Mouse (Mus musculus) cerebellum, adult 9-10 months (tissue): ENCODE measurements at regions not wholly inside any gene's neighbourhood (a gene's known extent, or its start where the extent isn't known, plus 50 kb on each side); places are given as distances from the start of the nearest gene placed in this dataset.
"Not testable (repeated sequence)": the region's sequence is repeated elsewhere in the genome, so short reads cannot be mapped to it uniquely, and the experiment has no call there.

ENCODE experiments used
- DNase-seq: peaks from one replicate; pipeline ENCODE4 v3.0.0; 2022

DNA sequence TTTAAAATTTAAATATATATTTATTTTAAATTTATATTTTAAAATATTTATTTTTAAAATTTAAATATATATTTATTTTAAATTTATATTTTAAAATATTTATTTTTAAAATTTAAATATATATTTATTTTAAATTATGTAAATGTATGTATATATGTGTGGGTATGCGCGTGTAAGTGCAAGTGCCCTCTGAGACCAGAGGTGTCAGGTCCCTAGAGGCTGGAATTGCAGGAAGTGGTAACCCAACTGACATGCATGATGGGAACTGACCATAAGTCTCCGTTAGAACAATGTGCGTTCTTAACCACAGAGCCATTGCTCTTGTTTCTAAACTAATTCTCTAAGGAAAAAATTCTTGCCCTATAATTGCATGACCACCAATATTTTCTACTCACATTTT lies 420.7 kb downstream of the Lmo7 start:
- DNase-seq: not testable (repeated sequence)

DNA sequence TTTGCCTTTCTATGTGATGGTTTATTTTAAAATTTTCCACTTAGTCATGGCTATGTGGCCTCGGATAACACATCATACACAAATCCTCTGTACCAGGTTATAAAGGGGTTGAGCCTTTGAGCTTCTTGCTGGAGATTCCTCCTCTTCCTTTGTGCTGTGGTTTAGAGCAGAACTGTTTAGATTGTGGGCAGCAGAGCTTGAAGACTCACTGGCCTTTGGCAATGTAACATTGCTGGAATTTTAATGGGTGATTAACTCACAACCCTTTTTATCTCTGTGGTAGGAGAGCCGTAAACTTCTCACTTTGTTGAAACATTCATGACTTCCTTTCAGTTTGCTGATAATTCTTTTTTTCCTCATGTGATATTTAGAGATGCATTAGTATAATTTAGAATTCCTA lies 413.0 kb downstream of the Lmo7 start:
- no peak for DNase-seq

- no peak for DNase-seq
Measured at GRCm38 (mm10) chr14:102138936-102139335, 409.2 kb downstream of the Lmo7 start.

DNA sequence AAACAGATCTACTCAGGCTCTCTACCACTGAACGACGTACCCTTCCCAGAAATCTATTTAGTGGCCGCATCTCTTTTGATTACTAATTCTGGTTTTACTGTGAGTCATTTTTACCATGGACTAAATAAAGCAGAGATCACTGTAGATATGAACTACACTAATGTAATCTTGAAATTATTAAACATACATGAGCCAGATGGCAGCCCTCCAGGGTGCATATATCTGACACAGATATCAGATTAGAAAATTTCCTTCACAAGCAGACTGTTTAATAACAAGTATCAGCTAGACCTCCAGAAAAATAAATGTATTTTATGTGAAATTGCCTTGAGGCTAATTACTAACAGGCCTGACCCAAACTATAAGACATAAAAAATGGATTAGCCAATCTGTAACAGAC lies 388.4 kb downstream of the Lmo7 start:
- DNase-seq: peak; percentile 21

DNA sequence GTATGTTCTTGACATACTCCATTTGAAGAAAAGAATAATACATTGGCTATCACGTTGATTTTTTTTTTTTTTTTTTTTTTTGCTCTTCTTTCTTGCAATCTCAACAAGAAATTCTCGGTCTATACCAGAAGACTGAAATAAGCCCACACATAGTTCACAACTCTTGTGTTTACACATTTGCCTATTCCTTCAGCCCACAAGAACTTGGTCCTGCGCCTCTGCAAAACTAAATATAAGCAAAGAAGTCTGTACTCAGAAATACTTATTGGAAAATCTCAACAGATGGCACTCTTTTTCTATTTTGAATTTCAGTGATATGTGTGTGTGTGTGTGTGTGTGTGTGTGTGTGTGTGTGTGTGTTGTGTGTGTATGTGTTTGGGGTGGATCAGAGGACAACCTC lies 376.4 kb downstream of the Lmo7 start:
- no peak for DNase-seq

GRCm38 (mm10) chr14:102094105-102094504 lies 364.3 kb downstream of the Lmo7 start:
- no peak for DNase-seq

DNA sequence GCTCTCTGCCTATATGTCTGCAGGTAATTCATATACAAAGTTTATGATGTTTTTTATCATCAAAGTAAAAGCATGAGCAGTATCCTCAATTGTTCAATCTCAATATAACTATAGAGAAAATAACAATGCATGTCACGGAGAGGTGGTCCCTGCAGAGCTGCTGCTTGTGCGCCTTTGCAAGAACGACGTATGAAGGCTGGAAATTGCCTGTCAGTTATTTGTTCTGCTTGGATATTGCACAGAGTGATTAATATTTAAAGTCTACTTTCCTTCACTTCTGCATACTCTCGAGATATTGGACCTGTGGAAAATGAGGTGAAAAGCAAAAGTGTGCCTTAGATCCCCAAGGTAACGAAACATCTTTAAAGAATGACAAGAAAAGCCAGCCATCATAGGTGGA lies 362.8 kb downstream of the Lmo7 start:
- DNase-seq: no peak

DNA sequence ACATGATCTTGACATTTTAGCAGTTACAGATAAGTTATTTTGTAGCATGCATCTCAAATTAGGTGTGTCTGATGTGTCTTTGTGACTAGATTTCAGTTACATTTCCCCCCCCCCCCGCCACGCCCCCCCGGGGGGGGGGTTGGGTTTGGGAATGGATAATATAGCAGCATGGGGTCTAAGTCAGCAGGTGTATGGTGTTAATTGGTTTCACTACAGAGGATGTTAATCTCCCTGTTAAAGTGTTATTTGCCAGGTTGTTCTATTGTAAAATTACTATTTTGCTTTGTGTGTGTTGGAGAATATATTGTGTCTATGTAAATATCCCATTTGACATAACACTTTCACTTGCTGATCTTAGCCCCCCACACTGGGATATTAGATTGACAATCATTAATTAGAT lies 319.2 kb downstream of the Lmo7 start:
- no peak for DNase-seq

- no peak for DNase-seq
Measured at GRCm38 (mm10) chr14:102048485-102048884, 318.7 kb downstream of the Lmo7 start.

DNA sequence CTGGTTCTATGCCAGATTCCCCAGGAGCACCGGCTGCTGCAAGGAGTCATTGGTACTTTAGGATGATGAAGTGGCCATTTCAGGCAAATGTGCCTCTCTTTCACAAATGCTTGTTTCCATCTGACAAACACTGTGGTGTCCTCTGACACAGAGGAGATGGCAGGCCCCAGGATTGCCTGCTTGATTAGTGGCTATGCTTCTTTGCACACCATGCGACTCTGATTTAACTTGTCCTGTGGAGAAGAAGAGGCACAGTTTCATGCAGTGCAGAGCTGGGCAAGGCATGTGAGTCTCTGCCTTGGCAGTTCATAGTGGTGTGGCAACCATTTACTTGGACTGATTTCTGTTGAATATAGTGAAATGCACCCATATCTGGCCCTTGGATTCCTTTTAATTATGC lies 308.4 kb downstream of the Lmo7 start:
- DNase-seq: no peak

- no peak for DNase-seq
Measured at GRCm38 (mm10) chr14:102037487-102037886, 307.7 kb downstream of the Lmo7 start.

DNA sequence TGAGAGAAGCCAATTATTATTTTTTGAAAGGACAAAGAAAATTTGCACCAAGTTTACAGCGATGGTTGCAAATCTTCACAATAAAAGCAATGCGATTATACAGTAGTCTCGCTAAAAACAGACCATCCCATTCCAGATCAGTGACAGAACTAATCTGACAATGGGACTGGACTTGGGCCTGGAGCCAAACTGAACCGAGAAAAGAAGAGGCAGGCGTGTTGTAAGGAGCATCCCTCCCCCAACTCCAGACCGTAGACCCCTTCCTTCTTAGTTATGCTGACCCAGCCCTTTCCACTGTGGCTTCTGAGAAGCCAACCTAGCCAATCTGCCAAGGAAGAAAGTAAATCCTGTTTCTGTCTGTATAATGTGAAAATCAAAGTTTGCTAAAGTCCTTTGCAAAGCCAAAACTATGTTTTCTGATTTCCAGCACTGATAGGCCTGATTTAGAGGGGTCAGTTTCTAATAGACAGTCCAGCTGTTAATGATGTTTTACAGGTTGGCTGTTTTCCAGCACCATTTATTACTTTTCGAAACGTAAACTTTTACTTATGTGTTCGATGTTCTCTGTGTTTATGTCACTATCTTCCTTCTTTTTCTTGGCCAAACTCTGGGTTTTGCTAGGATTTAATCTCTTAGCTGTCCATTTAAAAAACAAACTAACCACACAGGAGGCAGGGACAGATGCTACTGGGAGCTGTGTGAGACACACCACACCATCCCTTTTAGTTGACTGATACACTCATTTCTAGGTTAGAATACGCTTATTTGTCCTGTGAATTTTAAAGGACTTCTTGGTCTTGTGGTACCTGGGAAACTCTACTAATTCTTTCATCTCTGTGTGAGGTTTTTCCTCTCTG lies 301.5 kb downstream of the Lmo7 start:
- no peak for DNase-seq

- DNase-seq: no peak
Measured at GRCm38 (mm10) chr14:102024646-102025045, 294.9 kb downstream of the Lmo7 start.

GRCm38 (mm10) chr14:102020161-102020605 lies 290.4 kb downstream of the Lmo7 start:
- peak; percentile 85 for DNase-seq

DNA sequence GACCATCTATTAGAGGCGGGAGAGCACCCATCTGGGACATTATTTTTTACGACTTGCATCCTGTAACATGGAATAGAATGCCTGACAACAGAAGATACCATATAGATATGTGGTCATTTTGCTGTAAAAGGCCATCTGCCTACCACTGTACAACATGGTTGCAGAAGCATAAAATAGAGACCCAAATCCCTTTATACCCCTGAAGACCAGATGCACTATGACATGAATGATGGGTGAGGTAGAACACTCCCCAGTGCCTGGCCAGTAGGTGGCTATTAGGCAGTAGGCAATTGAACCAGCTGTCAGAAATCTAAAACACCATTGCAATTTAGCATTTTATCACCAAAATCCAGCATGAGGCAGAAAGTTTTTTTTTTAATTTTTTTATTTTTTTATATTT lies 289.6 kb downstream of the Lmo7 start:
- DNase-seq: peak; percentile 15

DNA sequence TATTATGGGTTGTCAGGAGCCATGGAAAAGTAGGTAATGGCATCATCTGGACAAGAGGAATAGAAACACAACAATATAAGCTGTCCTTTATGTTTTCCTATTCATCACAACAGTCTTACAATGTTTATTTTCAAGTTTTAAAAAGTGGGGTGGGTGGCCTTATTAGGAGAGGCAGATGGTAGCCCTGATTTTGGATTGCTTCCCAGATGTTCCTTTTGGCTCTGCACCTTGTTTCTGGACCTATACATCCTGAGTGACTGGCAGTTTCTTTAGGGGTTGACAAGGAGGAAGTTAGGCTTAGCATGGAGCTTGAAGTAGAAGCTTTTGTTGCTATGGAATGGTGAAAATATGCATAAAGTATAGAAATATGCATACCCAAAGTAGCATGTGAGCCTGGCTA lies 286.8 kb downstream of the Lmo7 start:
- DNase-seq: peak; percentile 69

DNA sequence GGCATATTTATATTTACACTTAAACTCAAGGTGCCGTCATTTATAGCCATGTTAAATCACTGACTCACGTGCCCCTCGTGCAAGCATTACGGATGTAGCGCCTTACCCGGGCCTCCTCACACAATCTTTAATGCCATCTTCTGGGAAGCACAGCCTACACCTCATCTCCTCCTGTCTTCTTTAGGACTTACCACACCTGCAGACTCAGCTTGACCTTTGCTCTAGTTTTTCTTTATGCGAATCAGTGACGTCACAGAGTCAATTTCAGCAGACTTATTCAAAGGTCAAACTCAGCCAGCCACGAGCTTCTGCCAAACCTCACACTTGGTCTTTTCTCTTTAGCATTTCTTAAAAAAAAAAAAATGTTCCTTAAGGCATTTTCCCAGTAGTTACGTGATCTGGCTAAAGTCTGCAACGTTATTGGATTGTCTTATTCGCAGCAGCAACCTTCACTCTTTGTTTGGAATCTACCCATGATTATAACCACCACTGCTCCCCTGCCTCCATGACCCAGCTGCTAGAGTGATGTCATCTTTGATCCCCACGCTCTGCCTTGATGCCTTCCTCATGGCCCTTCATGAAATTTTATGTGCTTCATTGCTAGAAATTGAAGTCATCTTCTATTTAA lies 285.3 kb downstream of the Lmo7 start:
- no peak for DNase-seq

GRCm38 (mm10) chr14:102013238-102013637 lies 283.5 kb downstream of the Lmo7 start:
- no peak for DNase-seq

DNA sequence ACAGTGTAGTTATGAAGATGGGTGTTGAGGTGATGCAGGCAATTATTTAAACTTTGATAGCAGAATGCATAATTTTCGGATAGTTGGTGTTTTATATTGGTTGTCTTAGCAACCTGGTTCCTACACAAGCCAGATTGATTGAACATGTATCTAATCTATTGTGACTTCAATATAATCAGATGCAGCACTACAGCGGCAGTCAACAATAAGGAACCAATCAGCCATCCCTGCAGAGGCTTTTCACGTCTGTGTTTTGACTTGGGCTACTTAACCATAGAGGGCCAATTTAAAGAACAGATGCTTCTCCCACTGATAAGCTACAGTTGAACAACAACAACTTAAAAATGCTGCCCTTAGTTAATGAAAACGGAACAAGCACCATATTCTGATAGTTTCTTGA lies 267.8 kb downstream of the Lmo7 start:
- no peak for DNase-seq

DNA sequence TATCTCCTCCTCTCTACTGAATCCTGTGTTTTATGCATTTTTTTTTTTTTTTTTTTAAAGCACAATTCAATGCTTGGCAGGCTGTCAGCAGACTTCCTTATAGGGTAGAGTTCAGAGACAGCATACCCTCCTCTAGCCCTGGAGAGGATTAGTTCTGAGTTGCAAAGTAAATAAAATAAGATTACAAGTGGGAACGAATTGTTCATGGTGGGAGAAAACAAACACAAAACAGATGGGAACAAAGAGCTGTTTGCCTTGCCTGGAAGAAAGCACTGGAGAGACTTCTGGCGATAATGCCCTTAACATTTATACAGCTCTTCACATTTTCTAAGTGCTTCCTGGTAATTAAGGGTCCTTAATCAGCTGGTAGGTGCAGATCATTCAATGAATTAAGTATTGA lies 254.6 kb downstream of the Lmo7 start:
- DNase-seq: no peak
